Comparison of ENCODE assay signal across 14 mouse cellular contexts in the genomic region with DNA sequence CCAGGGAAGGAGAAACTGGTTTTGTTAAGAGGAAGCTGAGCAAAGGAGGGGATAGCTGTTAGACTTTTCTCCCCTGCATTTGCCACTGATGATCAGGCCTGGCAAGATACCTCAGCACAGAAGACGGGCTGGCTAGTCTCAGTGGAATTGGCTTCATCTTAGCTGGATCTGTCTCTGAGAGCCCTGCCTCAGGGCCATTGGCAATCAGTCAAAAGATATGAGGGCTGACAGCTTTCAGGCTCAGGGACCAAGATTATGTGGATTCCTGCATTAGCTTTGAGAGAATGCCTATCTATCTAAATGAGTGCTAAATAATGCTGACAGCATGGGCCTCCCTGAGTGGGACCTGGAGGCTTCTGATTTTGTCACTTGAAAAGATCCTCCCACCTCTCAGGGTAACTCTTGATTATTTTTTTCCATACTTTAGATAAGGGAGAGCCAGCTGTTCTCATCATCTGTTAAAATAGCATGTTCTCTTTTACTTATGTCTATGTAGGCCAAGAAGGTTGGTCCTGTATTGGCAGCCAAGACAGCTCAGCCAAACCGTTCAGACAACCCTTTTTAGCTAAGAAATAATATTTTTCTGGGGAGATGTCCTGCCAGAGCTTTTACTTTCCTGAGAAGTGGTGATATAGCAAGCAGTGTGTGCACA. TPM values are rescaled to one million over a fixed set of nuclear protein-coding genes. Genes with fewer than 3 reads are reported as not detected.
DNase-seq lines count a peak whose midpoint lies in the region; ATAC-seq lines count a peak whose summit lies in the region.
"Had no signal": no experiment of that assay in that cellular context is flagged by ENCODE, and none has a peak within 500 bp of the region (broad histone marks: within the 10 kb centered on the region; RNA-seq: fewer than 3 reads in every experiment).

No protein-coding gene starts in this region.

- no peaks in the 10 kb centered on the region for H3K27me3 ChIP-seq in hindbrain, embryonic 11.5 days (ENCODE audit: control insufficient read depth, insufficient read depth, low read length)
- no peaks in the 10 kb centered on the region for H3K27me3 ChIP-seq in hindbrain, embryonic 10.5 days (ENCODE audit: insufficient read depth, poor library complexity, severe bottlenecking)
- H3K27me3 ChIP-seq in hindbrain, embryonic 16.5 days (replicated peaks; ENCODE audit: control insufficient read depth, insufficient read depth, low read length) = no peaks in the 10 kb centered on the region
- H3K27me3 ChIP-seq: neural tube, embryonic 13.5 days had no signal

- no peaks in the 10 kb centered on the region for H3K36me3 ChIP-seq in hindbrain, embryonic 11.5 days (ENCODE audit: control insufficient read depth, insufficient read depth, low read length)
- H3K36me3 ChIP-seq in hindbrain, embryonic 10.5 days = no peaks in the 10 kb centered on the region
- no peaks in the 10 kb centered on the region for H3K36me3 ChIP-seq in hindbrain, embryonic 16.5 days (ENCODE audit: control insufficient read depth, insufficient read depth, low read length)
- H3K36me3 ChIP-seq: limb, embryonic 10.5 days; neural tube, embryonic 13.5 days had no signal

- H3K4me2 ChIP-seq in hindbrain, embryonic 11.5 days (replicated peaks; ENCODE audit: low read depth, low read length) = no peak overlapping the region
- no peak overlapping the region for H3K4me2 ChIP-seq in hindbrain, embryonic 16.5 days (ENCODE audit: low read length)
- H3K4me2 ChIP-seq: neural tube, embryonic 13.5 days had no signal

- H3K9me3 ChIP-seq in hindbrain, embryonic 11.5 days (ENCODE audit: control insufficient read depth, low read length) = no peaks in the 10 kb centered on the region
- H3K9me3 ChIP-seq in hindbrain, embryonic 10.5 days = no peaks in the 10 kb centered on the region
- H3K9me3 ChIP-seq in hindbrain, embryonic 16.5 days (ENCODE audit: control insufficient read depth, low read length) = no peaks in the 10 kb centered on the region
- H3K9me3 ChIP-seq: limb, embryonic 10.5 days; neural tube, embryonic 13.5 days had no signal

- no peak overlapping the region for H3K27ac ChIP-seq in hindbrain, embryonic 11.5 days (ENCODE audit: low read depth, low read length)
- no peak overlapping the region for H3K27ac ChIP-seq in hindbrain, embryonic 10.5 days
- no peak overlapping the region for H3K27ac ChIP-seq in hindbrain, embryonic 16.5 days (ENCODE audit: low read depth, low read length)
- H3K27ac ChIP-seq: layer of hippocampus, adult 2 months; limb, embryonic 10.5 days; liver, embryonic 14.5 days; neural tube, embryonic 13.5 days had no signal

- 72% methylated on average over 2 of the region's 2 CpGs for WGBS in hindbrain, embryonic 11.5 days
- WGBS in hindbrain, embryonic 10.5 days = 71% methylated on average over 2 of the region's 2 CpGs
- WGBS in hindbrain, embryonic 16.5 days = 49% methylated on average over 2 of the region's 2 CpGs

- DNase-seq in adrenal gland, adult 2 months = peak; percentile 45
- no peak for DNase-seq in adrenal gland, adult 18-20 months (ENCODE audit: low spot score in 2 of 2)
- no peak for DNase-seq in hindbrain, embryonic 11.5 days (ENCODE audit: low spot score)
- no peak for DNase-seq in hindbrain, embryonic 10.5 days (ENCODE audit: low spot score)
- peak; percentile 48 for DNase-seq in 3T3-L1 (ENCODE audit: low read depth, low spot score)
- no peak for DNase-seq in urinary bladder, postnatal 36 days (ENCODE audit: low spot score in 2 of 2)
- no peak for DNase-seq in layer of hippocampus, postnatal 14 days (ENCODE audit: low spot score in 2 of 2)
- DNase-seq: heart, postnatal 4 days; thymus, adult 18-20 months had no signal

- peak; percentile 56; the same call in 1 of the 2 replicates for ATAC-seq in hindbrain, embryonic 11.5 days (ENCODE audit: low FRiP score)
- ATAC-seq in hindbrain, embryonic 16.5 days = peak; percentile 60; the same call in 1 of the 2 replicates

- no peak overlapping the region for H3K9ac ChIP-seq in hindbrain, embryonic 11.5 days (ENCODE audit: low read depth, low read length)
- no peak overlapping the region for H3K9ac ChIP-seq in hindbrain, embryonic 16.5 days (ENCODE audit: low read depth, low read length)
- H3K9ac ChIP-seq: liver, embryonic 14.5 days; neural tube, embryonic 13.5 days had no signal

- no peaks in the 10 kb centered on the region for H3K4me1 ChIP-seq in hindbrain, embryonic 11.5 days (replicated peaks; ENCODE audit: control insufficient read depth, insufficient read depth, low read length)
- 0 out of 2 replicates have a peak, but pooled peaks cover 3% of the 10 kb centered on the region for H3K4me1 ChIP-seq in hindbrain, embryonic 10.5 days (replicated peaks)
- H3K4me1 ChIP-seq in hindbrain, embryonic 16.5 days (ENCODE audit: control insufficient read depth, insufficient read depth, low read depth, low read length) = no peaks in the 10 kb centered on the region
- H3K4me1 ChIP-seq: limb, embryonic 10.5 days had no signal

- no peak overlapping the region for H3K4me3 ChIP-seq in hindbrain, embryonic 11.5 days (ENCODE audit: low read depth, low read length)
- no peak overlapping the region for H3K4me3 ChIP-seq in hindbrain, embryonic 10.5 days
- no peak overlapping the region for H3K4me3 ChIP-seq in hindbrain, embryonic 16.5 days (ENCODE audit: low read length)
- H3K4me3 ChIP-seq: layer of hippocampus, adult 2 months; limb, embryonic 10.5 days; neural tube, embryonic 13.5 days had no signal

RNA-seq across cellular contexts. Expression of a gene that starts 53.2 kb away (rescaled TPM):
- 1 to 10 TPM; 4.7 to 4.9 TPM for total RNA-seq in adrenal gland, adult 2 months (2021)
- 2.6 and 4.2 TPM in 2 replicates for polyA plus RNA-seq in adrenal gland, adult 2 months (2012; rRNA removed)
- total RNA-seq in adrenal gland, adult 18-20 months (2021) = 1 to 10 TPM; 2.4 to 5.2 TPM
- 4.3 and 4.5 TPM in 2 replicates for polyA plus RNA-seq in hindbrain, embryonic 11.5 days (2014; fragmentation: Nextera tagmentation; extraction: Ambion mirVana)
- 1.3 and 3.5 TPM in 2 replicates for polyA plus RNA-seq in hindbrain, embryonic 10.5 days (2016; fragmentation: Nextera tagmentation; extraction: Ambion mirVana)
- 53.3 and 76.9 TPM in 2 replicates for polyA plus RNA-seq in hindbrain, embryonic 16.5 days (2015; fragmentation: Nextera tagmentation; extraction: Ambion mirVana)
- 10 to 100 TPM; 15.9 to 18.7 TPM for total RNA-seq in layer of hippocampus, postnatal 14 days (2021)

Comparison
In these comparisons a context has a peak if more than half of its experiments do, and no peak if none do; other contexts are left out.
1. DNase-seq: peak in adrenal gland, adult 2 months (single experiment) and 3T3-L1 (single experiment); none in adrenal gland, adult 18-20 months (0 of 2), hindbrain, embryonic 11.5 days (single experiment), hindbrain, embryonic 10.5 days (single experiment), urinary bladder, postnatal 36 days (0 of 2) and layer of hippocampus, postnatal 14 days (0 of 2).